Mouse (Mus musculus) ES-CJ7 (cell line): ENCODE results near the gene Ptprt.

ENCODE experiments used
- DNase-seq: peaks from one replicate; pipeline ENCODE4 v3.0.0; 2011; ENCODE audit warnings: low read depth, low spot score

Gene Ptprt

DNA sequence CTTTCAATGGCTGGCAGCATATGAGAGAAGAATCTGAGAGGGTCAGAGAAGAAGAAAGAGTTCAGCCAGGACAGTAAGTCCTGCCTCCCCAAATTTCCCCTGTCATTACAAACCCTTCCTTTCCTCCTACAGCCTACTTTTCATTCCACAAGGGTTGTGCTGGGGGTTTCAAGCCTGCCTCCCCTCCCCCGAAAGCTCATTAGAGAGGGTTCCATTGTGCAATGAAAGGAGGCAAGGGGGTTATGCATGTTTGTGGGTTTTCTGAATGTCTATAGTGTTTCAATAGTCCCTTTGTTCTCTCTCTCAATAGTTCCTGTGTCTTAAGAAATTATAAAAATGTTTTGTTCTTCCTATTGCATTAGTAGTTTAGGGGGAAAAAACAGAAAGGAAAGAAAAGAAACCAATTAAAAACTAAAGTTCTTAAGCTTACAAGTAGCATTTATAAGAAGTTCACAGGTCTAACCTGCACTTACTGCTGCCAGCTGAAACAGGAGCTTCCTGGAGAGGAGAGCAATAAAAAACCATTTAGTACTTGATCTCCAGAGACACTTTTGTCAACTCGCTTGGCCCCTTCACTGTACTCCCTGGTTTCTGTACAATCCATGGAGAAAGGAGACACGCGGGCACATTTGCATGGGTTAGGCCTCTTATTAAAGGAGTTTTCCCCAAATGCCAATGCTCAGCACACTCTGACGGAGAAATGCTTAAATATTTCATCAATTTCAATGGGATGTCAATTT lies 247.7 kb downstream of the Ptprt start:
- no peak for DNase-seq

DNA sequence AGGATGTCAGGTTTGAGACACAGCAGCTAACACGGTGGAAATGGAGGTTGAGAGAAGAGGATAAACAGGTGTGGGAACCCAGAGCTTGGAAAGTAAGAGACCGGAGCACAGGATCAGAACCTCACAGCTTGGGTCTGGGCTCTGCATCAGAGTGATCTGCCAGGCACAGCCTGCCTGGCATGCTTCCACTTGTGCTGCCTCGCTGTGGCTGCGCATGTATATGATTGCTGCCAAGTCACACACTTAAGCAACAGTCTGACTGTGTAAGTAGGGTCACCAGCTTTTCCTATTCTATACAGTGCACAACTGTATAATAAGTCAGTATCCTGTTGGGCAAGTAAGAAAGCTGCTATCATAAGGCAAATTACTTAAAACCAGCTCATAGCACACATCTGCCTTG lies 249.9 kb downstream of the Ptprt start:
- no peak for DNase-seq

DNA sequence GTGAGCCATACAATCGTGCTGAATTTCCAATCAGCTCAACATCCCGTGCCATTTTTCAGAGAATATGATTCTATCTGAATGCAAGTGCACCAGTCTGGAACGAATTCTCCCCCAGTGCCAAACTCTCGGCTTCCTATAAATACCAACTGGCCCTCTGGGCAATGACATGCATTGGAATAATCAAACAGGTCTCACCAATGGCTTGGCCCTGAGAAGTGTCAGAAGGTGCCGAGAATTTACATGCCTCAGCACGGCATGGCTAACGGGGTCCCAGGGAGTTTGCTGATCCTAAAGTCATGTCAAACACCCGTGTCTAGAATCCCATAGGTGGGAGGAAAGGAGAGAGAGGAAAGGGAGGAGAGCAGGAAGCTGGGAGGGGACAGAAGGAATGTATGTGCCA lies 251.7 kb downstream of the Ptprt start:
- DNase-seq: no peak

DNA sequence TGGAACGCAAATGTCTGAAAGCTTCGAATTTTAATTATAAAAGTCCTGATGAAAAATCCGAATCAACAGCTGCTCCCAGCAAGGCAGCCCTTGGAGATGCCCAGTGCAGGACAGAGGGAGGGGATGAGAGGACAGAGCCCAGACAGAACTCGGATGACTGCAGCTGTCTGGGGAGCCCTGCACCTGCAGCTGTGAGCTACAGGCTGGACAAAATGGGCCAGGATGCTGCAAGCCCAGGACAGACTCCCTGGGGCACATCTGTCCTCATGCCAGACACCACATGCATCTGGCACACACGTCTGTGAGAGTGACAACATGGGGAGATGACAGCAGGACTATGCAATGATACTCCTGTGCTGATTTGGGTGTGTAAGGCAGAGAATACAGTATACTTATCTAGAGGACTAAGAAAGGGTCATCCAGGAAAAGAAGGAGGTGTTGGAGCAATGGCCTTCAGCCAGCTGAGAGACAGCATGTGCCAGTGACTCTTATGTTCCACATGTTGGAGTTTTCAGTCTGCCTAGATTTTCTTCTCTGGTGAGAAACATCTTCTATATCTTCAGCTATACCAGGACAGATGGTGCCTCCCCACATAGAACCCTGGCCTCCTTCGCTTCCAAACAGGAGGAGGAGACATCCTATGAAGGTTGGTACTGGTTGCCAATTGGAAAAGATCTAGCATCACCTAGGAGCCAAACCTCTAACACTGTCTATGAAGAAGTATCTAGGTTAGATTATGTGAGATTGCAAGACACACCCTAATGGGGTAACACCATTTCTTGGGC lies 259.4 kb downstream of the Ptprt start:
- no peak for DNase-seq

DNA sequence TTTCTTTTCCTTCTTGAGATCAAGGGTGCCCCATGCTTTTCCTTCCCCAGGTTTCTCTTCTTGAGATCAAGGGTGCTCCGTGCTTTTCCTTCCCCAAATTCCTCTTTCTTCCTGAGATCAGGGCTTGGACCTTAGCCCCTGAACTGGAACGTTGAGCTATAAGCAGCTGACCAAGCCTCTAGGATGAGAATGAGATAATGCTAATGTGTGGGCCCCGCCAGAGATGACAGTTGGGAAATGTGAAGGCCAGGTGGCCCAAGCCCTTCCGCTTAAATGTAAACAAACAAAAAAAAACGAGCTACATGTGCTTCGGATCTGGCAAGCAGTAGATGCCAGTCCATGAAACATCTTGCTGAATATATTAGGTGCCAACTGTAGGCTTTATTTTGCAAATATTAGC lies 266.3 kb downstream of the Ptprt start:
- DNase-seq: no peak

DNA sequence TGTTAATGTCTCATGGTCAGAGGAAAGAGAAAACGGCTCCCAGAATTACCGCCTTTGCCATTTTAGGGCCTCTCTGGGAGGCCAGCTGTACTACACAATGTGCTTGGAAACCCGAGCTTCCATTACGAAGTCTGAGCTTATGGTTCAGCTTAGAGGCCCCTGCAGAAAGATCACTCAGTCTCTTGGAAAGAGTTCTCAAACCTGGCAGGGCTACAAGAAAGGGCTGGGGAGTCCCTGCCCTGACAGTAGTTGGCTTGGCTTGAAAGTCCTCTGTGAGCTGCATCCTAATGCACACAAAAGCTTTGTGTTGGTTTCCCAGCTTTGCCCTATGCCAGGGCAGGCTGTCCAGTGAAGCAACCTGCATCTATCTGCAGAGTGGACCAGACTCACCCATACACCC lies 269.1 kb downstream of the Ptprt start:
- DNase-seq: no peak

DNA sequence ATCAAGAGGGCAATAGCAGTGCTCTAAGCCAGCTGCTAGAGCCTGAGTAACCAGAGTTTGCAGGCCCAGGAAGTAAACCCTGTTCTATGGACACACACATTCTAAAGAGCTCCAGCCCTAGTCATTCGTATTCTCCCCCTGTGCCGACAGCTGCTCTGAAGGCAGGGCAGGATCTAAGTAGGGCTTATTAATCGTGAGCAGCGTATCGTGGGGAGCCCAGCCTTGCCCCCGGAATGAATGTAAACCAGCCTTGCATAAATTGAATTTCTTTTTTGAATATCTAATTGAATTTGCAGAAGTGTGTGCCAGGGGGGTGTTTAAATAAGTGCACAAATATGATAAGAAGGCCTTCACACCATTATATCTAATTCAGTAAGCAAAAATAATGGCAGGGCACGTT lies 283.6 kb downstream of the Ptprt start:
- DNase-seq: no peak

DNA sequence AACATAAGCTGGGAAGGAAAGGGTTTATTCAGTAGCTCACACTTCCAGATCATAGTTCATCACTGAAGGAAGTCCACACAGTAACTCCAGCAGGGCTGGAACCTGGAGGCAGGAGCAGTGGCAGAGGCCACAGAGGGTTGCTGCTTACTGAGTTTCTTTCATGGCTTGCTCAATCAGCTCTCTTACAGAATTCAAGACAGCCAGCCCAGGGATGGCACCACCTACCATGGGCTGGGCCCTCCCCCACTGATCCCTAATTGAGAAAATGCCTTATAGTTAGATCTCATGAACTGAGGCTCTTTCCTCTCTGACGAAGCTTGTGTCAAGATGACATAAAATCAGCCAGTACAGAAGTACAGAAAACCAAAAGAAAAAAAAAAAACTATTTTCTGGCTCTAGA lies 311.9 kb downstream of the Ptprt start:
- DNase-seq: no peak

DNA sequence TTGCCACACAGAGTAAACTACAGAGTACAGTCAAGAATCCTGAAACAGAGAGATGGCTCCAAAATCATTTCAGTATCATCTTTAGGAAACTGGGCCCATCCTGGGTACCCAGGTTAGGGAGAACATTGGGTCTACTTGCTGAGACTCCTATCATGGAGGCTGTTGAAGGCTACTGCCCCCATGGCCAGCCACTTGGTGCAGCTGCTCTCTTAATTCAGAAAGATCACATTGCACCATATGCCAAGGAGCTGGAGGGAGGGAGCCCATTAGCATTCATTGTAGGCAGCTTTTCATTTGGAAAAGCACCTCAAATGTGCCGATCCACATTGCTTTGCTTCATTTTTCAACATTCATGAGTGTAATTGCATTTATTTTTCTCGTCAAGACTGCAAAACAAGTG lies 319.1 kb downstream of the Ptprt start:
- DNase-seq: no peak

DNA sequence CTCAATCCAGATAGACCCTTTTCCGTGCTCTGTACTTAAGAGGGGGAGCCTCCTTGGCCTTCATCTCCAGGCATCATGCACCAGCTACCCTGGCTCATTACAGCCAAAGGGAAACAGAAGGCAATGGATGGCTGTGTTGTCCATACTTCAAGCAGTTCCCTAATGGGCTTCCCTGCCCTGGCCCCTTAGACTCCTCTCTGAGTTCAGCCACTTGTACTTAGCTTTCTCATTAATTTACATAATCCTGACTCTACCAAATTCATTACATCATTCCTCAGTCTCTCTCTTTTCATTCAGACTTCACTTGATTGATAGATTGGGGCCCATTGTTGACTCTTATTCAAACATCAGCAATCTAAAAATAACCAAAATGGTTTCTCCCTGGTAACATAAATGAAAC lies 320.7 kb downstream of the Ptprt start:
- DNase-seq: no peak

DNA sequence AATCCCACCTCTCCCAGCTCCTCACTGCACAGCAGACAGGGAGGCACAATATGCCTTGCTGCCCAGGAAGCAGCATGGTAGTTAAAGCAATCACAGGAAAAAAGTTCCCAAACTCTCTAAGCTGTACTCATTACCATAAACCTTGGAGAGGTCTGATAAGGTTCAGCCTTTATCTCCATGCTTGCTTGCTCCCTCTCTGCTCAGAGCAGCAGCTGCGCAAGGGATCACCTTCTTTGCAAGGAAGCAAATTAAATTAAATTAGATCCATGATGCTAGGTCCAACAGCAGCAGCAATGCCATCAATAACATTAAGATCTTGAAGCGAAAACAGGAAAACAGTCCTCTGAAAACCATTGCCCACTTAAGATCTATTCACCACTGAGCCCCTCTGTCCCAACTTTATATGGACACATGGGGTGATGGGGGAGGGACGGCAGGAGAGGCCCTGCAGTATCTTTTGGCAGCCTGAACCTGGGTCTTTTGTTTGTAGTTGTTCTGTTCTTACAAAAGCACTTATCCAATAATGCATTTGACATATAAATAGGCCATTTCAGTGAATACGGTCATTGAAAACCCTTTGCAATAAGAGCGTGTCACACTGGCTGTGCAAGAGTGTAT lies 328.8 kb downstream of the Ptprt start:
- no peak for DNase-seq

DNA sequence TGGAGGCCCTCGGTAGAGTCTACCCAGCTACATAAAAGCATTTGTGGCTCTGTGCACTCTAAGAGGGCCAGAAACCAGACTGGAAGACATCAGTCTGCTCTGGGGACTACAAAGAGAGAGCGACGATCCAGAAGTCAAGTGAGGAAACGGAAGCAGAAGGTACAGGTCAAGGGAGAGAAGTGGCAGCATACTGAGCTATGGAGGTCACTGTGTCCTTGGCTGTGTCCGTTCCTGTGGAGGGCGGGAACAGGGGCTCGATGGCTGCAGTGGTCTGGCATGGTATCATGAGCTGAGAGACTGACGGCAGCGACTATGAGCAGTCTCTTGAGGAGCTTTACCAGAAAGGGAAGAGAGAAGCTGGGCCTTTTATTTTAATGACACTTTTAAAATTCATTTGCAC lies 331.5 kb downstream of the Ptprt start:
- peak; percentile 2 for DNase-seq

DNA sequence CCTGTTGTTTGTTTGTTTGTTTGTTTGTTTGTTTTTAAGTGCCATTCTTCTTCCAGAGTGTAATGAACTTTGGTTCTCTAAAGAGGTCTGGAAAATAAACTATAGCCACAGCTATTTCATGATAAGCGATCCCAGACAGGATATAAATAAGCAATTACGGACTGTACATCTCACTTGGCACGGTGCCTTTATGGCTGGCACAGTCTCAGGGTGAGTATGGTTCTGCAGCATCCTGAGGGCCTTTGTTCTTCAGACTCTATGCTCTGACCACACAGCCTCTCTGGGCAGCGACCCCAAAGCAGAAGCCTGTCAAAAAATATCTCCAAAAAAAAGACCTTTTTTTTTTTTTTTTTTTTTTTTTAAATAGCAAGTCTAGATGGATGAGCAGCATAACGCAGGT lies 338.5 kb downstream of the Ptprt start:
- no peak for DNase-seq

DNA sequence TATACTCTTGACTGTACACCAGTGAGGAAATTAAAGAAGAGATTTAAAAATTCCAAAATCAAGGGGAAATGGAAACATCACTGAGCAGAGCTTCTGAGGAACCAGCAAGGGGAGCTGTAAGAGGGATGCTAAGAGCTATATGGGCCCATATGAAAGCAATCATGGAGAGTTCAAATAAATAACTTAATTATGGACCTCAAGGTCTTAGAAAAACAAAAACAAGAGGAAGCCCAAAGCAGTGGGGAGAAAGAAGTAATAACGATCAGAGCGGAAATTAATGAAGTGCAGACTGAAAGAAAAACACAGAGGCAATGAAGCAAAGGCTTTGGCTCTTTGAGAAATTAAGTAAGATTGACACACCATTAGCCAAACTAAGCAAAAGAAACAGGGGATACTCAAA lies 353.0 kb downstream of the Ptprt start:
- DNase-seq: no peak

DNA sequence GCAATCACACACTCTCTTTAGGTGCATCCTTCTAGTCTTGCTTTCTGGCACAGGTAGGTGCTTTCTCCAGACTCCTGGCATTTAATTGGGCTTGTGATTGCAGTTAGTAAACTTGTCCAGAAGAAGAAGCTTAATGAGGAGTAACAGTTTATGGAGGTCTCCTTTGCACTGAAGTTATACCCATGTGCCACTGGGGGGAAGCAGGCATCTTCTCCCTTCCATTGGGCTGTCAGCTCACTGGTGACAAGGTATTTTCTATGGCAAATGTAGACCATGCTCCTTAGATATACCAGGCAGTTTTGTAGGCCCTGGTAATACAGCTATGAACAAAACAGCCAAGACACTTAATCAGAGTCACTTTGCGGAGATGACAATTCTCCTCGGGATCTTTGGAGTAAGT lies 366.9 kb downstream of the Ptprt start:
- DNase-seq: no peak

DNA sequence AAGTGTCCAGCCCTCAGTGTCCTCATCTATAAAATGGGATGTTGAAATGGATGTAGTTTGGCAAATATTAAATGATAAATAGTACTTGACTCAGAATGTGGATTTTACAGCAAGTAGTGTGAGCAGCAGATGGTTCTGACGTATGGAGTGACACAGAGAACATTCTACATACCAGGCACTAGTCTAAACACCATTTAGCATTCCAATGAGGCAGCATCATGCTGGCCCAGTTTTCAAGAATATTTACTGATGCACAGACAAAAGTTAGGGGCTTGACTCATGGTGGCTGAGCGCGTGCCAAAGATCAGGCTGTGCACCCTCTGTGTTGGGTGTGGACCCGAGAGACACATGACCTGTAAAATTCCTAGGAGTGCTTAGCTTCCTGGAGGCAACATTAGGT lies 378.3 kb downstream of the Ptprt start:
- no peak for DNase-seq

DNA sequence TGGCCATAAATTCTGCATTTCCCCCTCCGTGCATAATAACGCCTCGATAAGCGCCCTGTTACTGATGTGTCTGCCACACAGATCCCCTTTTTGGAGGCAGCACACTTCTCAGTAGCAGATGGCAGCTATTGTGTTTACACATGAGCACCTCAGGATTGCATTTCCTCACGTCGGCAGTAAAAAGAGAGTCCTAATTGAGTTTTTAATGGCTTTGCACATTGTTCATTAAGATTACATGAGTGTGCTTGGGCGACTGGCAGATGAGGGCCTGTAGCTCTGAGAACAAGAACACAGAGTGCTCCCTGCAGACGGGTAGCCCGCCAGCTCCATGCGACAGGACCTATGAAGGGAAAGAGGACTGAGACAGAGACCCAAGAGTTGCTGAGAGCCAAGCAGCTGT lies 378.8 kb downstream of the Ptprt start:
- no peak for DNase-seq

DNA sequence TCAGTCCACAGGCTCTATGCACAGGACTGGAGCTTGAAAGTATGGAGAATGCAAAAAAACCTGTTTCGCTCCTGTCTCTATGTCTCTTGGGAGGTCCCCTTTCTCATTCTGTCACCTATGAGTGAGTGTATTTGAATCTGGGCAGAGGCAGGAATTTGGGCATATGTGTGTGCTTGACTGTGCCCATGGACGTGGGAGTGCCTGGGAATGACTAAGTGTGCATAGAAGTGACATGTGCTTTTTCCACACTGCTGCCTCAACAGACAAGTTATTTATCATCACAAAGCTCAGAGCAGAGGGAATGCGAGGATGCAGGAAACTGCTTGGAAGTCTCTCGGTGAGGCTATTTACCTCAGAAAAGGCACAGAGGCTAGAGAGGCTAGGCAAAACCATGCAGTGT lies 387.1 kb downstream of the Ptprt start:
- DNase-seq: no peak

DNA sequence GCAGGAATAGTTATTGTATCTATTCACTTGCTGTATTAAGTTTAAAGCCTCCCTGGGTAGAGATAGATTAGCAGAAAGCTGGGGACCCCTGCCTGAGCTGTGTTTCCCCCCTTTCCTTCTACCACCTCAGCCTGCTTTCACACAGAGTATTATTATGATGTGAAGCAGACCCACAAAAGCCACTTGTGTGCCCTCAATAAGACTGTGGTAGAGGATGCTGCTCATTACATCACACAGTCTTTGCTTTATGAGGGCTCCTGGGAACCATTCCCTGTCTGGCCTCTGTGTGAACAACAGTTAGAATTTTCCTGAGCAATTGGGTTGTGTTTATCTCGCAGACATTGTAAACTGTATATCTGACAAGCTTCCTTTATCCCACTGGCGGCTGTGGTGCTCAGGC lies 409.7 kb downstream of the Ptprt start:
- no peak for DNase-seq

DNA sequence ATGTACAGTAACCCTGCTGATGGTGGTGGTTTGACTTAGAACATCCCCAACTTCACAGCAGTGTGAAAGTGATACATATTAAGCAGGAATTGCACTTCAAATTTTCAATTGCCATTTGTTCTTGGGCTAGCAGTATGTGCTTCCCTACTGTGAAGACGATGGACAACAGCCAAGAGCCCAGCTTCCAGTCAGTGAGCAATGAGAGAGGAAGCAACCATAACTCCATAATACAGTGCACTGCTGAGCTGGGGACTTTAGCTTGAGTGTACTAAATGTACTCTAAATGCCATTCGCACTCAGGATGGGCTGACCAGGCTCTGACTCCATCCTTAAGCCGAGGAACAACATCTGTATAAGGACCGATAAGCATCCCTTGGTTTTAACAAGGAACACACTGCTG lies 412.7 kb downstream of the Ptprt start:
- no peak for DNase-seq

DNA sequence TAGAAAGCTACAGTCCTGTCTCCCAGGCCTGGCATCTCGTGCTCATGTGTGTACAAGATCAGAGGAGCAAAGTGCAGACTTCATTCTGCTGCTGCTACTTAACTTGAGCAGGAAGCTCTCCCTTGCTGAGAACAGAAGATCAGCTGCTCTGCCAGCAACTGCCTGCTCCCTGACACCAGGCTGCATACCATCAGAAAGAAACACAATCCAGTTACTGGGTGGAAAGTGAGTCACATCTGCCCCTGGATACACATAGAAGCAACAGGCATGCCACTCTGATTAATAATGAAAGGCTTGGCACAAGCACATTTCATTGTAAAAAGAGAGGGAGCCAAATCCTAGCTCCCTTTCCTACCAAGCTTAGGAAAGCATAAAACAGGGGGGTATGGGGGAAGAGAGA lies 438.5 kb downstream of the Ptprt start:
- DNase-seq: no peak

DNA sequence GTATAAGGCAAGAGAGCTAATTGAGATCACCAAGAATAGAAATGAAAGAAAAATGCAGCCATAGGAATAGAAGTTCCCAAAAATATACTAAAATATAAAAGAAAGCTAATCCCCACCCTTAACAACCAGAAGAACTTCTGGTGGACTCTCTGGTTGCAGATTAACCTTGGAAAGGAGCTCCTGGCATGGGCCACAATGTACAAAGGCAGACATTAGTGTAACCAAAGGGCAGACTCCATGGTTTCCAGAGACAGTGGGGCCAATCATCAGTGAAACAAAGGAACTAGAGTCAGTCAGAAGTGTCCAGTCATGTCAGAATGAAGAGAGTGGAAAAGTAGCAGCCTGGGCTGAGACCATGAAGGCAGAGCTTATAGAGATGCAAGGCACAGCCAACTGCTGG lies 440.4 kb downstream of the Ptprt start:
- no peak for DNase-seq

DNA sequence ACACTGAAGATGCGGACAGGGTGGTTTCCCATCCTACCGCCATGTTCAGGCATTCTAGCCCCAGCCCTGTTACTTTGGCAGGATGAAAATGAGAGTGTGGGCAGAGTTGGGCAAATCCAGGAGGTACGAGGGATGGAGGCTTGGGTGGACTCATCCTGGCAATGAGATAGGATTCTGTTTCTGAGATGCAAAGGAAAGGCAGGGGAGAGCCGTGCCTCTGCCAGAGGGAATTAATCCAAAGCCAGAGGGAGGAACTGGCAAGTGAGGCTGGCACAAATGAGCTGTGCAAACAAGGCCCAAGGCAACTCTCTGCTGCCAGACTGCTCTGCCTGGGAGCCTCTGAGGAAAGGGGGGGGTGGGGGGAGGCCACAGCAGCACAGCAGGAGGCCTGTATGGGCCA lies 441.4 kb downstream of the Ptprt start:
- no peak for DNase-seq
